Mouse (Mus musculus) hindbrain, embryonic 16.5 days (tissue): Measurements from ENCODE around the gene Prr18. TPM values are rescaled to one million over a fixed set of nuclear protein-coding genes. Genes with fewer than 3 reads are reported as not detected.

Experiments used
- polyA plus RNA-seq: library from polyadenylated mRNA; unstranded; fragments of >200 nt; fragmentation: Nextera tagmentation; extraction: Ambion mirVana; gene quantifications from 2 replicates; pipeline ENCODE4 v1.2.1, GENCODE M21; 2015

Prr18 gene
- polyA plus RNA-seq, 1 experiment from 2014 or later = 16.9 TPM

Other genes with a start within 250 kb of the Prr18 start
- gene Gm49673, start 189.7 kb upstream of the Prr18 start, polyA plus RNA-seq = 0.50 TPM in 1 of 2 replicates, not detected in the other
- 18.2 and 19.4 TPM in 2 replicates for gene Rnaset2a, start 189.4 kb upstream of the Prr18 start, polyA plus RNA-seq
- 31.4 and 32.0 TPM in 2 replicates for gene Fgfr1op, start 172.0 kb upstream of the Prr18 start, polyA plus RNA-seq
- not detected in 2 replicates for gene Ccr6, start 101.4 kb upstream of the Prr18 start, polyA plus RNA-seq
- gene Mpc1, start 54.6 kb upstream of the Prr18 start, polyA plus RNA-seq = 389 and 473 TPM in 2 replicates
- 172 and 184 TPM in 2 replicates for gene Sft2d1, start 26.4 kb upstream of the Prr18 start, polyA plus RNA-seq
- 0.72 and 0.99 TPM in 2 replicates for gene T2, start 18.5 kb downstream of the Prr18 start, polyA plus RNA-seq
- 0.25 and 0.35 TPM in 2 replicates for gene T, start 97.0 kb downstream of the Prr18 start, polyA plus RNA-seq
- gene Pde10a, start 187.9 kb downstream of the Prr18 start, polyA plus RNA-seq = 10.7 and 11.3 TPM in 2 replicates
- 0.14 TPM in 1 of 2 replicates, not detected in the other for gene Gm17087, start 229.5 kb downstream of the Prr18 start, polyA plus RNA-seq